Mouse (Mus musculus): ENCODE results near the gene Gpr83.

Gpr83 gene

DNA sequence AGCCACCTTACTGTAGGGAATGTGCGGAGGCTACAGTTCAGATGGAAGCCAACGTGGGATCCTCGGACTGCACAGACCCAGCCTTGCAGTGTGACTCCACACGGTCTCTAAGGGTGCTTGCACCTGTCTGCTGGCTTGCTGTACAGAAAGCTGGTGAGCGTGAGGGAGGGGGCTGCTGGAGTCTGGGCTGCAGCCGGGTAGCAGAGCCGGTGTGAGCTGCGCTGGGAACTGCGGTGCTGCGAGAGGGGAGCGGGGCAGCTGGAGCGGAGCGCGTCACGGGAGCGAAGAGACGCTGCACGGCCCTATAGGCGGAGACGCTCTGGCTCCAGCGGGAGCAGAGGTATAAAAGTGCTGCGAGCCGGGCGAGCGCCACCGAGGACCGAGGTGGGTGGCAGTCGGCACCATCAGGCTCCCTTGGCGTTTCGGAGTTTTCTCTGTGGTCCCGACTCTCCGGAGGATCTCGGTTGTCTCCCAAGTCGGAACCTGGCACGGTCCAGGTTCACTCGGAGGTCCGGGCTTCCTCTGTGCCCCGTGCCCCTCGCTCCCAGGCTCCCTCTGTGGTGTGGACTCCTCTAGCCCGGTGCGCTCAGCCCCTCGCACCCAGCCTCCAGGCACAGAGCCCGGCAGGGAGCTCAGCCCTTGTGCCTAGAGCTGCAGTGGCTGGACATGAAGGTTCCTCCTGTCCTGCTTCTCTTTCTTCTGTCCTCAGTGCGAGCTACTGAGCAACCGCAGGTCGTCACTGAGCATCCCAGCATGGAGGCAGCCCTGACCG is at the start of gene Gpr83:
Gene Gpr83 (plus strand): TSS at position 343 of the 772 bp plus-strand sequence.
- no peak for DNase-seq (ENCODE audit: low spot score in 2 of 2)

GRCm38 (mm10) chr9:14821396-14821795 is 38.6 kb upstream of the Gpr83 start:
- DNase-seq (ENCODE audit: low spot score in 2 of 2): no peak

GRCm38 (mm10) chr9:14824840-14825239 is 35.2 kb upstream of the Gpr83 start:
- DNase-seq (ENCODE audit: low spot score in 2 of 2): no peak

DNA sequence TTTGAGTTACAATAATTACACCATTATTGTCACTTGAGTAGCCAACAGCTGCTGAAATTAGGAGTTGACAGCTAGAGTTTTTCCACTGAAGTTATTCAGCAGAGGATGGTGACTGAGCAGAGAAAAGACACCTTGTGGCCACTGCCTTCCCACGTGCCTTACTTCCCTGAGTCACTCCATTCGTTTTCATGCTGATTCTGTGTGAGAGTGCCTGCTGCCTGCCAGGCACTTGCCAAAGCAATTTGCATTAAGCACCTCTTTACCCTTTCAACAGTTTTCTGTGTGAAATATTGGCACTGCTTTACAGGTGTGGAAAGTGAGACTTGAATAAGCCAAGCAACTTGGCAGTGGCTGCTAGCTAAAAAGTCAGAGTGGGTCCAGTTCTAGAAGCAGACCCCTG is 32.1 kb upstream of the Gpr83 start:
- no peak for DNase-seq (ENCODE audit: low spot score in 2 of 2)

GRCm38 (mm10) chr9:14832046-14832445 is 28.0 kb upstream of the Gpr83 start:
- no peak for DNase-seq (ENCODE audit: low spot score in 2 of 2)

GRCm38 (mm10) chr9:14835335-14836075 is 24.5 kb upstream of the Gpr83 start:
- no peak for DNase-seq (ENCODE audit: low spot score in 2 of 2)

GRCm38 (mm10) chr9:14839527-14839926 is 20.5 kb upstream of the Gpr83 start:
- DNase-seq (ENCODE audit: low spot score in 2 of 2): no peak

GRCm38 (mm10) chr9:14839970-14840369 is 20.0 kb upstream of the Gpr83 start:
- no peak for DNase-seq (ENCODE audit: low spot score in 2 of 2)

- no peak for DNase-seq (ENCODE audit: low spot score in 2 of 2)
These were observed 17.9 kb upstream of the Gpr83 start for GRCm38 (mm10) chr9:14841878-14842761.

- no peak for DNase-seq (ENCODE audit: low spot score in 2 of 2)
These were observed 16.6 kb upstream of the Gpr83 start for GRCm38 (mm10) chr9:14843311-14843857.

DNA sequence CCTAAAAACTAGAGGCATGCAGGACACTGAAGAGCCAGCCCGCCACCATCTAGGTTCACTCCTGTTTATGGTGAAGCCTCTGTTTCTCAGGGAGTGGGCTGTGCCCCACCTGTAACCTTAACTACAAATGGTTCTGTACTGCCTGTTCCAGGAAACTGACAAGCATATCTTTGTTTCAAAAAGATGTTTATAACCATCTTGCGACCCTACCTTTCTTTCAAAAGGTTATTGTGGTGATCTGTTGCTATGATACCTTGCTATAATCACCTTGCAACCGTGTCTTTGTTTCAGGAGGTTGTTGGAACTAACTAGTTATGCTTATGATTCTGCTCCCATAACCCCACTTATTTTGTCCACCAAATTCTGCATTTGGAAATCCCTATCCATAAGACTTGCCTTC is 16.1 kb upstream of the Gpr83 start:
- no peak for DNase-seq (ENCODE audit: low spot score in 2 of 2)

GRCm38 (mm10) chr9:14846428-14846827 is 13.6 kb upstream of the Gpr83 start:
- DNase-seq (ENCODE audit: low spot score in 2 of 2): no peak

DNA sequence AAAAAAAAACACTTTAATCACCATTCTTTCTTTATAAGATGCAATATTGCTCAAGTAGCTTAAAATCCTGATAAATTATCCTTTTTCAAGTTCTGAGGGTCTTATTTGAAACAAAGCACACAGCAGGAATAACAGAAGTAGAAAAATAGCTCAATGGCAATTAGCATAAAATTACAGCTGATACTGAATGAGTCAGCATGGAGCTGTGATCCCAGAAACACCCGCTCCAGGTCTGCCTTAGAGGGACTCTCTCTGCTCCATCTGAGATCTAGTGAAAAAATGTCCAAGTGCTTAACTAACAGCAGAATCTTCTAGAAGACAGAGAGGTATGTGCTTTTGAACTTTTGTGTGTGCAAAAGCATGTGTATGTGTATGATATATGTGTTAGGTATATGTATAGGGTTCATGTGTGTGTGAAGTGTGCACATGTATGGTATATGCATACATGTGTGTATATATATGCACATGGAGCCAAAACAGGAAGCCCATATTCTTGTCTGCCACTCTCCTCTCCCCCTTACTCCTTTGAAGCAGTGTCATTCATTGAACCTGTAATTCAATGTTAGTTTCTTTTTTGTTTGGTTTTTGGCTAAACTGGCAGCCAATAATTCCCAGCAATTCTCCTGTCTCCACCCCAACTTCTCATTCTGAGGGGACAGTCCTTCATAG is 11.6 kb upstream of the Gpr83 start:
- no peak for DNase-seq (ENCODE audit: low spot score in 2 of 2)

DNA sequence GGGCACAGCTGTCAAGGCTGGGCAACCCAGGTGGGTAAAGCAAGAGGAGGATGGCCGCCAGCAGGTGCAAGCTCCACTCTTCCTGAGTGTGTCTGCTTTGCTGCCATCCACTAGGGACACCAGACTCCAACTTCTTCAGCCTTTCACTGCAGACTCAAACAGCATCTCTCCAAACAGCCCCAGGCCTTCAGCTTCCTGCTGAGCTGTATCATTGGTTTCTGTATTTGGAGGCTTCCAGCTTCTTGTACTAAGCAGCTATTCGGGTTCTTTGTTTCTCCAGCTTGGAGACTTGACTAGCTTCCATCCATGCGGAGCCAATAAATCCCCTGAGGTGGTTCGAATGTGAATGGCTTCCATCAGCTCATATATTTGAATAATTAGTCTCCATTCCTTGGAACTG is 5.4 kb upstream of the Gpr83 start:
- no peak for DNase-seq (ENCODE audit: low spot score in 2 of 2)

DNA sequence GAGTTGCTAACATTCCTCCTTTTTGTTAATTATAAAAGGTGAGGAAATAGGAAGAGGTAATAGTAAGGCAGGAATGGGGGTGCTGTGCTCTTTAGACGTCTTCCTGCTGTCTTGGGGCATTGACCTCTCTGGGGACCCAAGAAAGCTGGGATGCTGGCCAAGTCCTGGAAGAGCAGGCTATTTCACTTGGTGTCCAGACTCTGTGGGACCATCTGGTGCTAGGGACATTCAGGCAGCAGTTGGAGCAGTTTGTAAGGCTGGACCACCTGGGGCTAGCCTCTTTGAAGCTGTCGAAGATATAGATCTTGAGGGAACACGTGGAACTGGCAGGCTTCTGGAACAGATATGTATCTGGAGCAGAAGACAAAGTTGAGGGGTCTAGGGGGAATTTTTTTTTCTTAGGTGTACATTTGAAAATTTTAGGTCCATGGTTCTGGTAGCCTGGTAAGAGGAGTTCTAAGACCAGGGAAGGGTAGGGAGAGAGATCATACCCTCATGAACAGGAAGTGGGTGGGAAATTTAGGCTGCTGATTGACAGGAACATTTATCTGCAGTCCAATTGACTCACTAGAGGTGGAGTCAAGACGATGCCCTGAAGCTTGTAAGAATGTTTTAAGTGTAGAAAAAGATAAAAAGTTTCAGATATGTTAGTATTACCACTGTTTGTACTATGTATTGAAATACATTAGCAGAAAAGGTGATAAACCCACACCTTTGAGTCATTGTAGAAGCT is 2.9 kb upstream of the Gpr83 start:
- DNase-seq (ENCODE audit: low spot score in 2 of 2): no peak

GRCm38 (mm10) chr9:14858170-14858706 is 1.8 kb upstream of the Gpr83 start:
- DNase-seq (ENCODE audit: low spot score in 2 of 2): no peak

- no peak for DNase-seq (ENCODE audit: low spot score in 2 of 2)
These were observed 1.2 kb upstream of the Gpr83 start for GRCm38 (mm10) chr9:14858782-14859181.

DNA sequence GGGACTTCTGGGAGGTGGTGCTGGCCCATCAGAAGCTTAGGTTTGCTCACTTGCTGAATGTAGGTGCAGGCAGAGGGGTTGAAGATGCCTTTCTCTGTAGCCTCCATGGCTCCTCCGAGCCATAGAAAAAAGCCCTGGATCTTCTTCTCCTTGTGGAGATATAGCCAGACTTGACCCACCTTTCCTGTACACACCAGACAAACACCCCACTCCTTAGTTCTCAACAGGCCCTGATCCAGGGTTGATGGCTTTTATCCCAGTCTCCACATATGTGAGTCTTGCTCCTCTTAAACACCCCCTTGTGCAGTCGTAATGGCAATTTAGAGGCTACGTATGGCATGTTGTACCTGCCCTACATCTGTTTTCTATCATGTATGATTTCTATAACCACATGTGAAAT is 3.1 kb downstream of the Gpr83 start:
- DNase-seq (ENCODE audit: low spot score in 2 of 2): no peak

DNA sequence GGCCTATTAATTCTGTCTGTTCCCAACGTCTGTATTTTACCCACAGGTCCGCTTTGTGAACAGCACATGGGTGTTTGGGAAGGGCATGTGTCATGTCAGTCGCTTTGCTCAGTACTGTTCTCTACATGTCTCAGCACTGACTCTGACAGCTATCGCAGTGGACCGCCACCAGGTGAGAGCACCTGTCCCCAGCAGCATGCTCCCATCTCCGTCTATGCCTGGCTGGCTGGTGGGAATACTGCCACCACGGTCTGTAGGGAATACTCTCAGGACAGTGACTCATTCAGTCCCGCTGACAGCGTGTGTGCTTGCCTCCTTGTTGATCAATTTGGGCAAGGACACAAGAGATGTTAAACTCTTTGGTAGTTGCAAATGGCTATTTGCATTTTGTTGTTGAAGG is 4.7 kb downstream of the Gpr83 start:
- no peak for DNase-seq (ENCODE audit: low spot score in 2 of 2)

DNA sequence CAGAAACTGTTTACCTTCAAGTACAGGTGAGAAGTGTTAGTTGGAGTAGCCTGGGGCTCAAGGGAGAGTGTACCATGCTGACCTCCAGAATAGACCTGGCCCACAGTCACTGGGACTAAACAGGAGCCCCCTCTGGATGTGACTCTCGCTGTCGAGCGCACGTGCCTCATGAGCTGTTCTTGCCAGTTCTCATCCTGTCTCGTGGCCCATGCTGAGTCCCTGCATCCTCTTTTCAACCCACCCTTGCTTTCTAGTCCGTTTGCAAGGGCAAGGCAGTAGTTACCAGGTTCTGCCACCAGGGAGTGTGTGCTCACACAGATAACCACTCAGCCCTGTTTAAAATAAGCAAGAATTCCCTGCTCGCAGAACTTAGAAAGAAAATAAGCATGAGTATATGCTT is 6.9 kb downstream of the Gpr83 start:
- DNase-seq (ENCODE audit: low spot score in 2 of 2): peak; percentile 44 to 70

Data from spleen, postnatal 4 days (tissue).